Mouse (Mus musculus) kidney, postnatal 36 days (tissue): ENCODE measurements around the gene Cwc25.

Experiments used
- DNase-seq, 2 experiments: peaks; one replicate each; pipeline ENCODE4 v3.0.0; 2021 to 2022; ENCODE audit warnings: mixed read lengths in 2 of 2

The Cwc25 gene

DNA sequence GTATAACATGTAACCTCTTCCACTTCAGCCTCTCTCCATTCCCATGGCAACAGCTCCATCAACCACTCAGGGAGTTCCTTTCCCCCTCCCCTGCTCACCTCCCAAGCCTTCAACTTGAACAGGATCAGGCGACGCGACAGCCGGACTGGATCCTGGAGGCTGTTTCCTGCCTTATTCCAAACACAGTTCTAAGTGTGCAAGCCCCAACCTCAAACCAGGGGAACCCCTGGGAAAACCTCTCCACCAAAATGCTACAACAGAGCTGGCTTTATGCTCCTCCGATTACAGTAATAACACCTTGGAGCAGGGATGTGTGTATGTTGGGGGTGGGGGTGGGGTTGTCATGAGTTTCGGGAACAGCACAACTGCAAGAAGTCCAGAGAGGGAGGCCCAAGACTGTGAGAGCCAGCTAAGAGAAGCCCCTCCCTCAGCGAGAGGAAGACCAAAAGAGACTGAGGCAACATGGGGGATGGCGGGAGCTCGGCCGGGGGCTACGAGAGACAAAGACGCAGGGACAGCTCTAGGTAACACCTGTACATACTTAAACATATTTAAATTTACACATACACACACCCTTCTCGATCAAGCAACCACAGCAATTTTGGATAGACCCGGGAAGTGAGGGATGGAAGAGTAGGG, 68.3 kb downstream of the Cwc25 start:
- no peak for DNase-seq

GRCm38 (mm10) chr11:97697199-97697890, 69.0 kb downstream of the Cwc25 start:
- no peak for DNase-seq

GRCm38 (mm10) chr11:97696669-97697068, 69.7 kb downstream of the Cwc25 start:
- DNase-seq: no peak

GRCm38 (mm10) chr11:97695712-97696401, 70.5 kb downstream of the Cwc25 start:
- no peak for DNase-seq
